Mouse (Mus musculus) liver, postnatal 0 days (tissue): Measurements from ENCODE around the gene Eng. TPM values are rescaled to one million over a fixed set of nuclear protein-coding genes. Genes with fewer than 3 reads are reported as not detected.

Source experiments
- ATAC-seq: fragments of 200-750 bp; cut with Nextera tagmentation; 2 replicates; pipeline ENCODE4 v1.8.0; 2017; ENCODE audit warnings: mild to moderate bottlenecking, moderate library complexity
- DNase-seq: peaks from one replicate; pipeline ENCODE4 v3.0.0-alpha.2; 2016
- H3K27ac ChIP-seq: fragments of 300-500 bp; sonication (generic); 2 replicates; pipeline ENCODE4 v1.5.1; 2014; ENCODE audit warnings: antibody characterized with exemption, moderate library complexity, mild to moderate bottlenecking, low read depth
- H3K27me3 ChIP-seq: fragments of 300-500 bp; sonication (generic); 2 replicates; pipeline ENCODE4 v1.6.1; 2014; ENCODE audit warnings: low read length, control low read depth, mixed read lengths; ENCODE audit not compliant: insufficient read depth
- H3K36me3 ChIP-seq: fragments of 300-500 bp; sonication (generic); replicated peaks from 2 replicates; pipeline ENCODE4 v1.6.1; 2014; ENCODE audit warnings: mild to moderate bottlenecking, control low read depth, low read length, moderate library complexity, mixed read lengths; ENCODE audit not compliant: insufficient read depth
- H3K4me1 ChIP-seq: fragments of 300-500 bp; sonication (generic); 2 replicates; pipeline ENCODE4 v1.6.1; 2014; ENCODE audit warnings: antibody characterized with exemption, mild to moderate bottlenecking, control low read depth; ENCODE audit not compliant: insufficient read depth
- H3K4me2 ChIP-seq: fragments of 300-500 bp; sonication (generic); 2 replicates; pipeline ENCODE4 v1.6.1; 2014; ENCODE audit warnings: low read depth, mild to moderate bottlenecking, low read length, moderate library complexity, mixed read lengths
- H3K4me3 ChIP-seq: fragments of 300-500 bp; sonication (generic); 2 replicates; pipeline ENCODE4 v1.5.1; 2014; ENCODE audit warnings: low read depth, low read length
- H3K9ac ChIP-seq: fragments of 300-500 bp; sonication (generic); replicated peaks from 2 replicates; pipeline ENCODE4 v1.6.1; 2014; ENCODE audit warnings: mild to moderate bottlenecking, moderate library complexity
- H3K9me3 ChIP-seq: fragments of 300-500 bp; sonication (generic); 2 replicates; pipeline ENCODE4 v1.6.1; 2016; ENCODE audit warnings: mild to moderate bottlenecking, control low read depth, low read length, mixed read lengths
- CTCF ChIP-seq: sonication (generic); IDR thresholded peaks from 2 replicates; pipeline ENCODE4 v1.5.1; 2016; ENCODE audit warnings: antibody characterized with exemption, low read depth
- EP300 ChIP-seq: IDR thresholded peaks from 2 replicates; pipeline ENCODE4 v1.6.1; 2016; ENCODE audit warnings: antibody characterized with exemption, low read depth, mild to moderate bottlenecking
- WGBS: fragments of 180-500 bp; shearing (Covaris S2); extraction: QIAGEN DNeasy Blood & Tissue Kit; methylation state at CpG from one replicate; pipeline ENCODE4 v1.1.7; 2014; ENCODE audit not compliant: insufficient replicate concordance; 5-methylcytosine and 5-hydroxymethylcytosine counted together
- polyA plus RNA-seq: library from polyadenylated mRNA; unstranded; fragments of >200 nt; fragmentation: Nextera tagmentation; extraction: Ambion mirVana; gene quantifications from 2 replicates; pipeline ENCODE4 v1.2.1, GENCODE M21; 2015

The Eng gene
- polyA plus RNA-seq, 1 experiment from 2014 or later, result 30.2 TPM

- 48% methylated on average over 2 of the region's 2 CpGs for WGBS
- no peak overlapping the region for H3K9ac ChIP-seq
- H3K4me3 ChIP-seq, result no peak overlapping the region
- H3K27me3 ChIP-seq, result no peaks in the 10 kb centered on the region
- DNase-seq (no peak), ATAC-seq (peak; percentile 34)
- TF ChIP-seq CTCF (no peak), EP300 (peak; percentile 90)
- H3K4me1 ChIP-seq, result peaks cover 31% of the 10 kb centered on the region
- no peak overlapping the region for H3K4me2 ChIP-seq
- peak overlapping the region; percentile 59 for H3K27ac ChIP-seq
- no peaks in the 10 kb centered on the region for H3K9me3 ChIP-seq
- H3K36me3 ChIP-seq, result no peaks in the 10 kb centered on the region
Measured at GRCm38 (mm10) chr2:32658873-32659272, 12.5 kb downstream of the Eng start.

GRCm38 (mm10) chr2:32661509-32662107 is 15.2 kb downstream of the Eng start:
- Histone ChIP-seq H3K9ac (no peak overlapping the region), H3K4me2 (no peak overlapping the region), H3K9me3 (no peaks in the 10 kb centered on the region), H3K4me1 (peaks cover 15% of the 10 kb centered on the region), H3K4me3 (no peak overlapping the region), H3K36me3 (no peaks in the 10 kb centered on the region), H3K27ac (peak overlapping the region; percentile 39; the same call in 1 of the 2 replicates), H3K27me3 (no peaks in the 10 kb centered on the region)
- 46% methylated on average over 7 of the region's 7 CpGs for WGBS
- TF ChIP-seq CTCF, result no peak
- peak; percentile 51; the same call in 1 of the 2 replicates for TF ChIP-seq EP300
- peak; percentile 50 for DNase-seq
- ATAC-seq, result peak; percentile 65

- H3K27me3 ChIP-seq, result no peaks in the 10 kb centered on the region
- H3K4me2 ChIP-seq, result no peak overlapping the region
- no peak overlapping the region for H3K9ac ChIP-seq
- WGBS, result 70% methylated on average over 5 of the region's 5 CpGs
- ATAC-seq, result no peak
- no peaks in the 10 kb centered on the region for H3K36me3 ChIP-seq
- DNase-seq, result no peak
- H3K4me1 ChIP-seq, result peaks cover 15% of the 10 kb centered on the region
- TF ChIP-seq EP300 (no peak), CTCF (no peak)
- no peak overlapping the region for H3K4me3 ChIP-seq
- H3K27ac ChIP-seq, result peak overlapping the region; percentile 39
- H3K9me3 ChIP-seq, result no peaks in the 10 kb centered on the region
Measured at GRCm38 (mm10) chr2:32662291-32662690, 15.9 kb downstream of the Eng start.

- Histone ChIP-seq H3K27me3 (no peaks in the 10 kb centered on the region), H3K36me3 (no peaks in the 10 kb centered on the region), H3K4me2 (no peak overlapping the region), H3K4me3 (no peak overlapping the region), H3K9me3 (no peaks in the 10 kb centered on the region), H3K4me1 (peaks cover 13% of the 10 kb centered on the region), H3K9ac (no peak overlapping the region), H3K27ac (peak overlapping the region; percentile 51)
- WGBS, result 77% methylated on average over 8 of the region's 8 CpGs
- DNase-seq, result no peak
- ATAC-seq, result no peak
- no peak for TF ChIP-seq EP300
- no peak for TF ChIP-seq CTCF
Measured at GRCm38 (mm10) chr2:32665345-32665744, 18.9 kb downstream of the Eng start.

- Histone ChIP-seq H3K4me3 (no peak overlapping the region), H3K27me3 (no peaks in the 10 kb centered on the region), H3K4me1 (peaks cover 10% of the 10 kb centered on the region), H3K9me3 (no peaks in the 10 kb centered on the region), H3K27ac (no peak overlapping the region), H3K36me3 (no peaks in the 10 kb centered on the region), H3K9ac (no peak overlapping the region), H3K4me2 (no peak overlapping the region)
- ATAC-seq, result peak; percentile 79
- 50% methylated on average over 6 of the region's 6 CpGs for WGBS
- no peak for DNase-seq
- no peak for TF ChIP-seq EP300
- TF ChIP-seq CTCF, result no peak
Measured at GRCm38 (mm10) chr2:32665853-32666252, 19.5 kb downstream of the Eng start.

- Histone ChIP-seq H3K9me3 (no peaks in the 10 kb centered on the region), H3K36me3 (peaks cover 3% of the 10 kb centered on the region), H3K4me2 (no peak overlapping the region), H3K4me3 (no peak overlapping the region), H3K9ac (no peak overlapping the region), H3K27ac (peak overlapping the region; percentile 29; the same call in 1 of the 2 replicates), H3K4me1 (no peaks in the 10 kb centered on the region; the same call in 1 of the 2 replicates), H3K27me3 (no peaks in the 10 kb centered on the region)
- ATAC-seq (no peak), DNase-seq (no peak)
- TF ChIP-seq EP300 (no peak), CTCF (no peak)
- 66% methylated on average over 11 of the region's 11 CpGs for WGBS
Measured at GRCm38 (mm10) chr2:32667775-32668174, 21.4 kb downstream of the Eng start.
